Mouse (Mus musculus) heart, embryonic 14.5 days (tissue): ENCODE measurements around the gene Mctp1. TPM values are rescaled to one million over a fixed set of nuclear protein-coding genes. Genes with fewer than 3 reads are reported as not detected.
A peak's percentile ranks its signal among the peaks of the same experiment; 100 is the strongest.
"Not testable (repeated sequence)": the region's sequence is repeated elsewhere in the genome, so short reads cannot be mapped to it uniquely, and the experiment has no call there.

Source experiments
- ATAC-seq: fragments of 200-750 bp; cut with Nextera tagmentation; 2 replicates; pipeline ENCODE4 v1.8.0; 2017; ENCODE audit warnings: low read depth, moderate TSS enrichment; ENCODE audit not compliant: insufficient number of reproducible peaks, insufficient read depth, low FRiP score
- H3K27ac ChIP-seq, 2 experiments: fragments of 200-500 bp in 1 of 2; fragments of 300-500 bp in 1 of 2; sonication (generic) in 1 of 2; replicated peaks in 1 of 2; 2 replicates each; pipeline ENCODE4 v1.5.1; 2012 to 2014; ENCODE audit warnings: low read depth in 2 of 2, low read length in 2 of 2, control low read depth in 1 of 2, mild to moderate bottlenecking in 1 of 2, mixed read lengths in 1 of 2; ENCODE audit not compliant: control insufficient read depth in 1 of 2, insufficient read depth in 1 of 2
- H3K27me3 ChIP-seq: fragments of 300-500 bp; sonication (generic); 2 replicates; pipeline ENCODE4 v1.6.1; 2014; ENCODE audit warnings: mild to moderate bottlenecking, low read length, control low read depth; ENCODE audit not compliant: control insufficient read depth, insufficient read depth
- H3K36me3 ChIP-seq: fragments of 300-500 bp; sonication (generic); 2 replicates; pipeline ENCODE4 v1.6.1; 2014; ENCODE audit warnings: mild to moderate bottlenecking, control low read depth, low read length, mixed read lengths; ENCODE audit not compliant: control insufficient read depth, insufficient read depth
- H3K4me1 ChIP-seq, 2 experiments: fragments of 200-500 bp in 1 of 2; fragments of 300-500 bp in 1 of 2; sonication (generic) in 1 of 2; 2 replicates each; pipeline ENCODE4 v1.6.1; 2012 to 2014; ENCODE audit warnings: low read length in 2 of 2, control low read depth in 1 of 2, mixed read lengths in 1 of 2; ENCODE audit not compliant: control insufficient read depth in 2 of 2, insufficient read depth in 2 of 2
- H3K4me2 ChIP-seq: fragments of 300-500 bp; sonication (generic); 2 replicates; pipeline ENCODE4 v1.6.1; 2014; ENCODE audit warnings: mild to moderate bottlenecking, low read length
- H3K4me3 ChIP-seq, 2 experiments: fragments of 200-500 bp in 1 of 2; fragments of 300-500 bp in 1 of 2; sonication (generic) in 1 of 2; 2 replicates each; pipeline ENCODE4 v1.5.1; 2012 to 2014; ENCODE audit warnings: low read length in 2 of 2, mild to moderate bottlenecking in 2 of 2, control low read depth in 1 of 2, low read depth in 1 of 2, moderate library complexity in 1 of 2; ENCODE audit not compliant: control insufficient read depth in 1 of 2, insufficient read depth in 1 of 2
- H3K9ac ChIP-seq: fragments of 300-500 bp; sonication (generic); 2 replicates; pipeline ENCODE4 v1.6.1; 2014; ENCODE audit warnings: mild to moderate bottlenecking, low read length
- H3K9me3 ChIP-seq: fragments of 300-500 bp; sonication (generic); 2 replicates; pipeline ENCODE4 v1.6.1; 2016; ENCODE audit warnings: low read length, control low read depth; ENCODE audit not compliant: control insufficient read depth
- WGBS: fragments of 180-500 bp; shearing (Covaris S2); extraction: QIAGEN DNeasy Blood & Tissue Kit; methylation state at CpG from one replicate; pipeline ENCODE4 v1.1.7; 2014; 5-methylcytosine and 5-hydroxymethylcytosine counted together
- polyA plus RNA-seq: library from polyadenylated mRNA; unstranded; fragments of >200 nt; fragmentation: Nextera tagmentation; extraction: Ambion mirVana; gene quantifications from 2 replicates; pipeline ENCODE4 v1.2.1, GENCODE M21; 2014

The Mctp1 gene
- 0.45 and 0.57 TPM in 2 replicates for polyA plus RNA-seq

DNA sequence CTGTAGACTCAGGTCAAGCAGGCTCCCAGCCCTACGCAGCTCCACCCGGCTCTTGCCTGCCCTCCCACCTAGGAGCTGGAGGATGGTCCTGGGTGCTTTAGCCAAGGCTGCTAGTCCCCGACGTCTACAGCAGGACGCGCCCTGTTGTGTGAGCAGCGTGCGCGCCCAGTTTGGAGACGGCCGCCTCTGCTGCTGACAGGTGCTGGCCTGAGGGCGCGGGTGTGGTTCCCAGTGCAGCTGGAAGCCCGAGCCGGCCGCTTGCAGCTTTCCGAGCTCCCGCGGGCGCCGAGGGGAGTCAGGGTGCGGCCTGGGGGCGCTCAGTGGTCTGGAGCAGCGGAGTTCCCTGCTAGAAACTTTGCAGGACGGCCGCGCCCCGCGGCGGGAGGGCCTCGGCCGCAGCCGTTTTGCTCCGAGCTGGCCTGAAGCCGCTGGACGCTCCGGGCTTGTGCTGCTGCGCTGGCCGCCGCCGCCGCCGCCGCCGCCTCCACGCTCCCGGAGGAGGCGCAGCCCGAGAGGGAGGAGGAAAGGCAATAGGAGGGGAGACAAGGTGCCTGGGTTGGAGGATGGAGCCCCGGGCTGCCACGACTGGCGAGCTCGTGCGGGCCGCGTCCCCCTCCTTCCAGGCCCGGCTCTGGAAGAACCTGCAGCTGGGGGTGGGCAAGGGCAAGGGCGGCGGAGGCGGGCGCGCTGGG lies at the start of gene Mctp1:
Mctp1 (plus strand) TSS at position 564 of the 692 bp plus-strand sequence.
- Histone ChIP-seq H3K9ac (peak within 1 kb of the TSS; percentile 64), H3K4me2 (peak within 1 kb of the TSS; percentile 100), H3K27ac (no peak within 1 kb of the TSS), H3K9me3 (no peaks in the 10 kb centered on the region), H3K4me3 (peak within 1 kb of the TSS; percentile 48 to 64), H3K27me3 (peaks cover 35% of the 10 kb centered on the region), H3K36me3 (no peaks in the 10 kb centered on the region), H3K4me1 (peaks cover 4 to 5% of the 10 kb centered on the region in 2 experiments; a peak in 2 of 4 replicates)
- ATAC-seq = peak; percentile 77
- WGBS = under 1% methylated on average over 42 of the region's 62 CpGs

DNA sequence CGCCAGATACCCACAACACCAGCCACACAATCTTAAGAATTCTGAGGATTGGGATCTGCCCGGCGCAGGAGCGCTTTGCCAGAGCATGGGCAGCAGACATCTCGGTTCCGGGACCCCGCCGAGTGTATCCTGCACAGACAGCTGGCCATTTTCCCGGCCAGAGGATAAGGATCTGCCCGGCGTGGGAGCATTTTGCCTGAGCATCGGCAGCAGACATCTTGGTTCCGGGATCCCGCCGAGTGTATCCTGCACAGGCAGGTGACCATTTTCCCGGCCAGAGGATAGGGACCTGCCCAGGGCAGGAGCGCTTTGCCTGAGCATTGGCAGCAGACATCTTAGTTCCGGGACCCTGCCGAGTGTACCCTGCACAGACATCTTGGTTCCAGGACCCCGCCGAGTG lies 38.4 kb upstream of the Mctp1 start:
- not testable (repeated sequence) for H3K36me3 ChIP-seq, H3K9me3 ChIP-seq, H3K4me1 ChIP-seq, H3K27me3 ChIP-seq, ATAC-seq, H3K9ac ChIP-seq, H3K27ac ChIP-seq
- Histone ChIP-seq H3K4me2 (peak overlapping the region; percentile 36), H3K4me3 (peak overlapping the region; percentile 8 to 26; a peak in 2 of 4 replicates)
- WGBS = 49% methylated on average over 19 of the region's 21 CpGs

DNA sequence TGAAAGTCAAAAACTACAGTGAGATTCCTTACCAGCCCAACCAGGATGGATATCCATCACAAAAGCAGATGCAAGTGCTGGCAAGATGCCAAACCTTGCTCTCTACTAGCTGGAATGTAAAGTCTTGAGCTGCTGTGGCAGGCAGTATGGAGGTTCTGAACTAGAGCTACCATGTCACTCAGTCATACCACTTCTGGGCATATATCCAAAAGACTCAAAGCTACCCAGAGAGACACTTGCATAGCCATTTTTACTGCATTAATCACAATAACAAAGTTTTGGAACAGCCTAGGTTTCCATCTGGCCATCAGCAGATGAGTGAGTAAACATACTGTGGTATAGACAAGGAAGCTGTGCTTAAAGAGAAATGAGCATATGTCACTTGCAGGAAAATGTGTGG lies 25.6 kb upstream of the Mctp1 start:
- Histone ChIP-seq H3K27me3 (no peaks in the 10 kb centered on the region), H3K4me3 (no peak overlapping the region), H3K9me3 (no peaks in the 10 kb centered on the region), H3K36me3 (no peaks in the 10 kb centered on the region), H3K4me2 (no peak overlapping the region), H3K27ac (no peak overlapping the region), H3K9ac (no peak overlapping the region), H3K4me1 (no peaks in the 10 kb centered on the region)
- no peak for ATAC-seq

DNA sequence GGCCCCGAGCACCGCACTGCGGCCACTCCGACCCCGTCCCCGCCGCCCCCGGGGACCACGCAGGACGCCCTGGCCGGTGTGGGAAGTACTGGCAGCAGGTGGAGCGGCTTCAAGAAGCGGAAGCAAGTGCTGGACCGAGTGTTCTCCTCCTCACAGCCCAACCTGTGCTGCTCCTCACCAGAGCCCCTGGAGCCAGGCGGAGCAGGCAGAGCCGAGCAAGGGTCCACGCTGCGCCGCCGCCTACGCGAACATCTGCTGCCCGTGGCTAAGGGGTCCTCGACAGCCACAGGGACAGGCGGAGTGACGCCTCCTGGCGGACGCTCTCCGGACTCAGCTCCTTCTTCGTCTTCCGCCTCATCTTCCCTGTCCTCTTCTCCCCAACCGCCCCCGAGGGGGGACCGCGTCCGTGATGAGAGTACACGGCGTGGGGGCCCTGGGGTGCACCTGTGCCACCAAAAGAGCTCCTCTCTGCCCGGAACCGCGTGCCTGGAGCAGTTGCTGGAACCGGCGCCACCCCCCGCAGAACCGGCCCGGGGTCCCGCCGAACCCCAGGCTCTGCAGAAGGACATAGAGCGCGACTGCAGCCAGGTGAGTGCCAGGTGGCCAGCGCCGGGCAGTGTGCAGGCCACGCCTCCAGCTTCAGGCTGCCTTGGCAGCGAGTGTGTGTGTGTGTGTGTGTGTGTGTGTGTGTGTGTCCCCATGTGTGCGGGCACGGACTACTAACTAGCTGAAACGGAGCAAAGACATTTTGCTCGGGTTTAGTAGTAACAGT lies 515 bp downstream of the Mctp1 start:
- peaks cover 35% of the 10 kb centered on the region for H3K27me3 ChIP-seq
- H3K4me1 ChIP-seq = peaks cover 4 to 5% of the 10 kb centered on the region in 2 experiments; a peak in 2 of 4 replicates
- no peaks in the 10 kb centered on the region for H3K9me3 ChIP-seq
- H3K36me3 ChIP-seq = no peaks in the 10 kb centered on the region
- whole genome bisulfite sequencing = 3% methylated on average over 51 of the region's 58 CpGs
- H3K4me3 ChIP-seq = peak overlapping the region; percentile 48 to 64
- peak overlapping the region; percentile 100 for H3K4me2 ChIP-seq
- H3K27ac ChIP-seq = no peak overlapping the region
- peak overlapping the region; percentile 64 for H3K9ac ChIP-seq
- peak; percentile 67 for ATAC-seq

DNA sequence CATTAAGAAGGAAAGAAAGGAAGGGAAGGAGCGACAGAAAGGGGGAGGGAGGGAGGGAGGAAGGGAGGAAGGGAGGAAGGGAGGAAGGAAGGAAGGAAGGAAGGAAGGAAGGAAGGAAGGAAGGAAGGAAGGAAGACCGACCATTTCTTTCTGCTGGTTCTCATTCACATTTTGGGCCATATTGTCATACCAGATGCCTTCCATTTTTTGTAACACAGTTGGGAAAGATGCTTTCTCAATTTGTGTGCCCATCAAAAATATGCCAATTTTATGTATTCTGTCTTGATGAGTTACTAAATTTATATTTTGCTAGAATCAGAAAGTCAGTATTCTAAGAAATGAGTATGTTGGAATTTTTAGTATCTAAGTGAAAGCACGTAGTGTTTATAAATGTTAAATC lies 4.3 kb downstream of the Mctp1 start:
- no peak for ATAC-seq
- Histone ChIP-seq H3K4me2 (no peak overlapping the region), H3K9ac (no peak overlapping the region), H3K4me3 (no peak overlapping the region), H3K36me3 (no peaks in the 10 kb centered on the region), H3K9me3 (no peaks in the 10 kb centered on the region), H3K27ac (no peak overlapping the region), H3K27me3 (peaks cover 18% of the 10 kb centered on the region), H3K4me1 (peaks cover 3 to 4% of the 10 kb centered on the region in 2 experiments; a peak in 2 of 4 replicates)
- 56% methylated on average over 3 of the region's 3 CpGs for WGBS

DNA sequence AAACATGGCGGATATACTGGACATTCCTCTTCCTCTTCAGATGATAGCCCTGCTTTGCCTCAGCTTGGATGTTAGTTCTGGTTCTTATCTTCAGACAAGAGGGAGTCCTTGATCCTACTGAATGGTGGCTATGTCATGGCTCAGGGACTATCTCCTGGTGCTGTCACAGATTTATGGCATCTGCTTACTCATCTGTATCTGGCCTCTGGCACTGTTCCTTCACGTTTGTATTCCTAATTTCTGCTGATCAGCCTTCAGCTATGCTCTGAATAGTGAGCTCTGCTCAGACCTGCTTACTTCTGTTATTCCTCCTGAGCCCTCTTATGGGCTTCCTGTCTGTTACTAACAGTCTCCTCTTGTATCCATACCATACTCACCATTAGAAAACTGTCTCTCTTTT lies 7.6 kb downstream of the Mctp1 start:
- no peak for ATAC-seq
- H3K36me3 ChIP-seq = no peaks in the 10 kb centered on the region
- 40% methylated on average over 2 of the region's 2 CpGs for WGBS

GRCm38 (mm10) chr13:76393106-76393505 lies 8.8 kb downstream of the Mctp1 start:
- 67% methylated on average over 3 of the region's 3 CpGs for WGBS

More for the DNA sequence above, 7.6 kb downstream of the Mctp1 start:
- Histone ChIP-seq H3K4me2 (no peak overlapping the region), H3K9me3 (no peaks in the 10 kb centered on the region), H3K4me1 (no peaks in the 10 kb centered on the region), H3K27me3 (0 out of 2 replicates have a peak, but pooled peaks cover 3% of the 10 kb centered on the region), H3K27ac (no peak overlapping the region), H3K4me3 (no peak overlapping the region), H3K9ac (no peak overlapping the region)

More at GRCm38 (mm10) chr13:76393106-76393505, 8.8 kb downstream of the Mctp1 start:
- H3K4me3 ChIP-seq = no peak overlapping the region
- no peak overlapping the region for H3K9ac ChIP-seq
- no peak overlapping the region for H3K4me2 ChIP-seq
- no peak overlapping the region for H3K27ac ChIP-seq
- no peak for ATAC-seq
- no peaks in the 10 kb centered on the region for H3K27me3 ChIP-seq
- no peaks in the 10 kb centered on the region for H3K9me3 ChIP-seq
- H3K36me3 ChIP-seq = no peaks in the 10 kb centered on the region
- H3K4me1 ChIP-seq = no peaks in the 10 kb centered on the region
